Mouse (Mus musculus) hindbrain, embryonic 16.5 days (tissue): ENCODE measurements around the gene Zfp536. TPM values are rescaled to one million over a fixed set of nuclear protein-coding genes. Genes with fewer than 3 reads are reported as not detected.

ENCODE experiments used
- ATAC-seq: fragments of 200-750 bp; cut with Nextera tagmentation; 2 replicates; pipeline ENCODE4 v1.8.0; 2017; ENCODE audit warnings: moderate TSS enrichment, moderate library complexity
- H3K27ac ChIP-seq: fragments of 300-500 bp; sonication (generic); 2 replicates; pipeline ENCODE4 v1.5.1; 2014; ENCODE audit warnings: low read depth, mild to moderate bottlenecking, control low read depth, low read length, moderate library complexity
- H3K27me3 ChIP-seq: fragments of 300-500 bp; sonication (generic); replicated peaks from 2 replicates; pipeline ENCODE4 v1.6.1; 2014; ENCODE audit warnings: low read length; ENCODE audit not compliant: control insufficient read depth, insufficient read depth
- H3K36me3 ChIP-seq: fragments of 300-500 bp; sonication (generic); 2 replicates; pipeline ENCODE4 v1.6.1; 2014; ENCODE audit warnings: mild to moderate bottlenecking, low read length, moderate library complexity, mixed read lengths; ENCODE audit not compliant: control insufficient read depth, insufficient read depth
- H3K4me1 ChIP-seq: fragments of 300-500 bp; sonication (generic); 2 replicates; pipeline ENCODE4 v1.6.1; 2014; ENCODE audit warnings: low read depth, low read length; ENCODE audit not compliant: control insufficient read depth, insufficient read depth
- H3K4me2 ChIP-seq: fragments of 300-500 bp; sonication (generic); 2 replicates; pipeline ENCODE4 v1.6.1; 2014; ENCODE audit warnings: mild to moderate bottlenecking, low read length, control low read depth, moderate library complexity
- H3K4me3 ChIP-seq: fragments of 300-500 bp; sonication (generic); 2 replicates; pipeline ENCODE4 v1.5.1; 2014; ENCODE audit warnings: mild to moderate bottlenecking, low read length, control low read depth, moderate library complexity
- H3K9ac ChIP-seq: fragments of 300-500 bp; sonication (generic); 2 replicates; pipeline ENCODE4 v1.6.1; 2014; ENCODE audit warnings: low read depth, mild to moderate bottlenecking, control low read depth, low read length, moderate library complexity
- H3K9me3 ChIP-seq: fragments of 300-500 bp; sonication (generic); 2 replicates; pipeline ENCODE4 v1.6.1; 2014; ENCODE audit warnings: mild to moderate bottlenecking, low read length, moderate library complexity; ENCODE audit not compliant: control insufficient read depth
- WGBS: fragments of 180-500 bp; shearing (Covaris S2); extraction: QIAGEN DNeasy Blood & Tissue Kit; methylation state at CpG from one replicate; pipeline ENCODE4 v1.1.7; 2014; 5-methylcytosine and 5-hydroxymethylcytosine counted together
- polyA plus RNA-seq: library from polyadenylated mRNA; unstranded; fragments of >200 nt; fragmentation: Nextera tagmentation; extraction: Ambion mirVana; gene quantifications from 2 replicates; pipeline ENCODE4 v1.2.1, GENCODE M21; 2015

Zfp536 gene
- polyA plus RNA-seq, 1 experiment from 2014 or later, result 28.5 TPM

DNA sequence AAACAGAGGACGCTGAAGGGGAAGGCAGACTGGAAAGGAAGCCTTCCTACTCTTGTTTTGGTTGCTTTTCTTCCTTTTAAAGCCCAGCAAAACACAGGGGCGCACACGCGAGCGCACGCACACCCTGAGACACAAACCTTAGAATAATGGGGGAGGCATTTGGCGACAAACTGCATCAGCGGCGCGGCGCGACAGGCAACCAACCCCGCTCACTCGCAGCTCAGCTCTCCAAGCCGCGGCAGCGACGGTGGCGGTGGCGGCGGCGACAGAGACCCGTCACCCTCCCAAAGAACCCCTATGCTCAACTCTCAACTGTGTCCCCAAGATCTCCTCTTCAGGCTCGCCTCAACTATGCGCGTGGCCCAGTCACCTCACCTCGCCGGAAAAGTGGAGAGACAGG lies 4.4 kb downstream of the Zfp536 start:
- no peaks in the 10 kb centered on the region for H3K27me3 ChIP-seq
- peak overlapping the region; percentile 64 for H3K4me3 ChIP-seq
- peaks cover 14% of the 10 kb centered on the region for H3K4me1 ChIP-seq
- 0% methylated on average over 28 of the region's 28 CpGs for WGBS
- no peaks in the 10 kb centered on the region for H3K9me3 ChIP-seq
- peak overlapping the region; percentile 94 for H3K4me2 ChIP-seq
- H3K27ac ChIP-seq, result peak overlapping the region; percentile 66
- no peak for ATAC-seq
- H3K36me3 ChIP-seq, result no peaks in the 10 kb centered on the region
- H3K9ac ChIP-seq, result peak overlapping the region; percentile 83

DNA sequence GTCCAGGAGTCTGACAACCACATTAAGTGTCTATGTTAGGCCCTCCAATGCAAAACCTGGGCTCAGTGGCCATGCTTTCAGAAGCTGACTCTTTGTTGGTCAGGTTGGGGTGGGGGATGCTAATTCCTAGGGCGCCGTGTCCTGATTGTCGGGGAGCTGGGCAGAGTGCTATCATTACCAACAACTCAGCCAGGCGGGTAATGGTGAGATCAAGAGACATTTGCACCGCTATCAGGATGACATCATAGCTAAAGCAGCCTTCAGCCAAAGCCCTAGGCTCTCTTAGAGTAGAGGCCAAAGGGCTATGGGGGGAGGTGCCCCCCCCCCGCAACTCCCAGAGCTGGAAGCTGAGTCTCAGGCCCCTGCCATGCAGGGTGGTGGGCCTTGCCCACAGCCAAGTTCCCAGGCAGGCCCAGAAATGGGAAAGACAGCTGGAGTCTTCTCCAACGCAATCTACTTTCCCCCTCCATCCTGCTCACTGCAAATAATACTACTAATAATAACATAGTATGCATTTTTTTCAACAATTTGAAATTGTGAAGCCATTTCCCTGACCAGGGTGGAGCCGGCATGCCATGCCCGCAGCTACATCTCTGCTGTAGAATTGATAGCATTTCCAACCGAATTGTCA lies 5.0 kb downstream of the Zfp536 start:
- Histone ChIP-seq H3K9me3 (no peaks in the 10 kb centered on the region), H3K27me3 (no peaks in the 10 kb centered on the region), H3K9ac (peak overlapping the region; percentile 83; the same call in 1 of the 2 replicates), H3K36me3 (no peaks in the 10 kb centered on the region), H3K4me3 (peak overlapping the region; percentile 64), H3K4me1 (peaks cover 12% of the 10 kb centered on the region), H3K27ac (peak overlapping the region; percentile 66), H3K4me2 (peak overlapping the region; percentile 94)
- no peak for ATAC-seq
- WGBS, result 7% methylated on average over 10 of the region's 10 CpGs

DNA sequence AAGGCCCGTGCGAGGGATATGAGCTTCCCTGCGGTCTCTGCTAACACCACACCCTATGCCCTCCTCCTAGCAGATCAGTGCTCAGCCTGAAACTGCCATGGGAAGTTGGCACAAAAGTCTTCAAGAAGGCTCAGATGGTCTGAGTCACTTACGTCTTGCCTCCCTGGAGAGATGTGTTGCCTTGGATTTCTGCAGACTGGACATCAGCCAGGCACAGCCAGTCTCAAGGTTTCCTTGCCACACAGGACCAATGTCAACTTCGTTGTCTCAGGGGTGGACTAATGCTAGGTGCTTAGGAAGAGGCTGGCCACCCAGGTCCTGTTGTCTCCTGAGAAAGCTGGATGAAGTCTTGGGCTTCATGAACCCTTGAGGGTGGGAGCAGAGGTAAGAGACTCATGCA lies 14.6 kb downstream of the Zfp536 start:
- Histone ChIP-seq H3K4me3 (no peak overlapping the region), H3K27me3 (no peaks in the 10 kb centered on the region), H3K9me3 (no peaks in the 10 kb centered on the region), H3K9ac (no peak overlapping the region), H3K27ac (no peak overlapping the region), H3K4me2 (no peak overlapping the region), H3K36me3 (no peaks in the 10 kb centered on the region), H3K4me1 (no peaks in the 10 kb centered on the region)
- 84% methylated on average over 5 of the region's 5 CpGs for WGBS
- ATAC-seq, result no peak

DNA sequence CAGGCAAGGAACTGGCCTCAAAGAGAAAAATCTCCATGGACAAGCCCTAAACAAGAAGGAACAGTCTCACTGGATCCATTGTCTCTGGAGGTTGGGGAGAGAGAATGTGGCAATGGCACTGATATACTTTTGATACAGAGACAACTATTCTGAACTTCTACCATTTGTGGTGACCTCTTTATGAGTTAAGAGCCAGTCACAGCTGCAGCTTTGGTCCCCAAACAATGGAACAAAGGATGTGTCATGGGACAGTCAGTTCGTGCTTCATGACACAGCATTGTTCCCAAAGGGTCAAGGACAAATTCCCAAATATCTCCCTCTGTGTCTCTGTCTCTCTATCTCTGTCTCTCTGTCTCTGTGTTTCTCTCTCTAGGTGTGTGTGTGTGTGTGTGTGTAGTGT lies 20.4 kb downstream of the Zfp536 start:
- Histone ChIP-seq H3K9ac (no peak overlapping the region), H3K27me3 (no peaks in the 10 kb centered on the region), H3K4me3 (no peak overlapping the region), H3K9me3 (no peaks in the 10 kb centered on the region), H3K4me2 (no peak overlapping the region), H3K36me3 (no peaks in the 10 kb centered on the region), H3K4me1 (no peaks in the 10 kb centered on the region), H3K27ac (no peak overlapping the region)
- ATAC-seq, result no peak
- WGBS, result 39% methylated on average over 1 of the region's 1 CpGs

DNA sequence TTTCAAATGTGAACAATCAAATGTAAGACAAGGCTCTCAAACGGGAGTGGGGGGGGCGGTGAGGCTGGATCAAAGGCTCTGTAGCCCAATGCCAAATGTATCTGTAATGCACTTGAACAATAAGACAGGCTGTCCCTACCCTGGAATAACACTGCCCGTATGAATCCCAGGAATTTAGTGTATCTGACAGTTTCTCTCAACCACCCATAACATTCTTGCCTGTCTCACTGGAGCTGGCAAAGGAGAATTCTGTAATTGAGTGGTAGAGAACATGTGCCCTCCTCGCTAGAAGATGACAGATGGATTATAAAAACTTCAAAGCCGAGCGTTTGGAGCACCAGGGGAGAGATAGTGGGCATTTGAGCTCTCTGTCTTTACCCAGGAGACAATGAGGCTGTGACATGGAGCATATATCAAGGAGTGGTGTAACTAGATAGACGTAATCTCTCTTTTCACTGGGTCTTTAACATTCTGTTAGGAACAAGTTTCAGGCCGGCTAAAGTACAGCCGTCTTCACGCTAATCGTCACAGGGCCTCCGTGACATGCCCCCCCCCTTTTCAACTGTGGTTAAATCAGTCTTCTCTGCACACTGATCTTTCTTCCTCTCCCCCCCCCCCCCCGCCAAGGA lies 27.2 kb downstream of the Zfp536 start:
- Histone ChIP-seq H3K9ac (no peak overlapping the region; the same call in 1 of the 2 replicates), H3K4me2 (no peak overlapping the region)
- no peak for ATAC-seq

DNA sequence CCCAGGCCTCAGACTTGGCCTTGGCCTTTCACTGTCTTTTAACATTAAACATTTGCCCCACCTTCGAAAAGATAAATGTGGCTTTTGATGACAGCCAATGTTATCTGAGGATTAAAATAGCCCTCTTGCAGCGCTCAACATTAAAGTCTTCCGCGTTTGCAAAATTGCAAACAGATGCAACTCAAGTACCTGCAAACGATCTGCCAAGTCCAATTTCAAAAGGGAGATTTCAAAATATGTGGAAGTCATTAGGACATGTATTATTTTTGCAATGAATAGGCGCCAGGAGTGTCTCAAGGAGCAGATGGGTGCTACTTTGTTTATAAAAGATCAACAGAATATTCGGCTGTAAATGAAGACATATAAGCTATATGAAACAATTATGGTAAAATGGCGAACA lies 30.1 kb downstream of the Zfp536 start:
- no peak for ATAC-seq

More for the DNA sequence above, 27.2 kb downstream of the Zfp536 start:
- Histone ChIP-seq H3K4me3 (no peak overlapping the region), H3K27me3 (no peaks in the 10 kb centered on the region), H3K27ac (no peak overlapping the region), H3K9me3 (no peaks in the 10 kb centered on the region), H3K4me1 (peaks cover 7% of the 10 kb centered on the region), H3K36me3 (no peaks in the 10 kb centered on the region)
- WGBS, result 19% methylated on average over 12 of the region's 13 CpGs

DNA sequence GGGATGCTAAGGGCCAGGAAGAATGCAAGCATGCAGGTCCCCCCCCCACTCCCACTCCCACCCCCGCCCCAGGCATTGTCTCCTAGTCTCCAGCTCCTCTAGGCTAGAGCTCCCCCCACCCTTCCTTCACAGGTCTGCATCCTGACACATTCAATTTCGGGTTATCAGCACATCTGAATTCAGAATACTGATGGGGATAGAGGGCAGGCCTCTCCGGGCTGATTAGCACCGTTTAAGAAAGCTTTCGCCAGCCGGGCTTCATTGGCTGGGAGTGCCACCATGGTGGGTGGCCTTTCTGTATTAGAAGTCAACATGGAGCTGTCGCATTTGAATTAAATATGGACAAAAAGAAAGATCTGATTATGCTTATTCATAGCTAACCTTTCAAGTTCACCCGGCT lies 36.2 kb downstream of the Zfp536 start:
- H3K4me1 ChIP-seq, result peaks cover 13% of the 10 kb centered on the region
- ATAC-seq, result no peak
- no peaks in the 10 kb centered on the region for H3K36me3 ChIP-seq
- H3K4me2 ChIP-seq, result no peak overlapping the region
- H3K27me3 ChIP-seq, result no peaks in the 10 kb centered on the region
- WGBS, result 17% methylated on average over 8 of the region's 8 CpGs
- no peaks in the 10 kb centered on the region for H3K9me3 ChIP-seq
- no peak overlapping the region for H3K27ac ChIP-seq
- no peak overlapping the region for H3K4me3 ChIP-seq
- no peak overlapping the region for H3K9ac ChIP-seq

More for the DNA sequence above, 30.1 kb downstream of the Zfp536 start:
- no peaks in the 10 kb centered on the region for H3K9me3 ChIP-seq
- H3K4me2 ChIP-seq, result no peak overlapping the region
- H3K27ac ChIP-seq, result no peak overlapping the region
- WGBS, result 75% methylated on average over 8 of the region's 8 CpGs
- H3K36me3 ChIP-seq, result no peaks in the 10 kb centered on the region
- no peak overlapping the region for H3K9ac ChIP-seq
- H3K27me3 ChIP-seq, result no peaks in the 10 kb centered on the region
- H3K4me3 ChIP-seq, result no peak overlapping the region
- peaks cover 7% of the 10 kb centered on the region for H3K4me1 ChIP-seq

DNA sequence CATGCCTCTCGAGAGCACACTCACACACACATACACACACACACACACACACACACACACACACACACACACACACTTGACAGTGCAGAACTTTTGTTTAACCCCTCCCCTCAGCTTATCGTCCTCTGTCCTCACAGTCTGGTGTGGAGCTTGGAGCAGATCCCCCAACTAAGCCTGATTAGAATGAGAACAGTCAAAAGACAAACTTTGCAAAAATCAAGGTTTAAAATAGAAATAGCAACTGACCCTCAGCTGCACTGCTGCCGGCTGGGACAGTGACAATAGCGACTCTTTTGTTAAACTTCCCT lies 37.1 kb downstream of the Zfp536 start:
- no peak for ATAC-seq
- Histone ChIP-seq H3K27ac (no peak overlapping the region), H3K4me3 (no peak overlapping the region), H3K9me3 (no peaks in the 10 kb centered on the region), H3K4me1 (peaks cover 13% of the 10 kb centered on the region), H3K36me3 (no peaks in the 10 kb centered on the region), H3K27me3 (no peaks in the 10 kb centered on the region), H3K9ac (no peak overlapping the region), H3K4me2 (no peak overlapping the region)
- WGBS, result 18% methylated on average over 4 of the region's 4 CpGs

DNA sequence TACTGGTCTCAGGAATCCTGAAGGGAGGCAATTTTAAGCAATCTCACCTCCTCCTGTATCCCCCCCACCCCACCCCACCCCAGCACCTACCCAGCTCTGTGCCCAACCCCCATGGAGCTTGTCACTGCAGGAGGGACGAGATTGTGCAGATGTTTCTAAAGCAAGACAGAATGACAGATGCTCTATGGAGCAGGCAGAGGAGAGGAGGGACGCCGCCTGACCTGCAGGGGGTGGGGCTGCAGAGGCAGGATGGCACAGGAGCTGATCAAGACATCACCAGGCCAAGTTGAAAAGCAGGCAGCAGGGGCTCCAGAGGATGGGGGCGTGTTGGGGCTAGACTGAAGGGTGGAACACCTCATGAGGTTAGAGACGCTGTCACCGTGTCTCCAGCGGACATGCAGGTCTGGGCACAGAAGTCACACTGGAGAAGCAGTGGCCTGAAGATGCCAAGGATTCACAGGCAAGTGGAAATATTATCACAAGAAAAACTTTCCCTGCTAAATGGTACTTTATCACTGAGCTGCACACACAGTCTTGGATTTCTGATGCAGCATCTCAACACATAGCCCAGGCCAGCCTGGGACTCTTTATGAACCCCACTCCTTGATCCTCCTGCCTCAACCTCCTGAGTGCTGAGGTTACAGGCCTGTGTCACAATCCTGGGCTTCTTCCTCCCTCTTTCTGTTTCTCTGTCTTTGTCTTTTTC lies 37.6 kb downstream of the Zfp536 start:
- 0 out of 2 replicates have a peak, but pooled peaks have one; percentile 26 for ATAC-seq
- Histone ChIP-seq H3K27ac (no peak overlapping the region), H3K27me3 (no peaks in the 10 kb centered on the region), H3K4me2 (no peak overlapping the region), H3K9ac (no peak overlapping the region), H3K4me3 (no peak overlapping the region), H3K9me3 (no peaks in the 10 kb centered on the region), H3K4me1 (peaks cover 13% of the 10 kb centered on the region), H3K36me3 (no peaks in the 10 kb centered on the region)
- 22% methylated on average over 7 of the region's 7 CpGs for WGBS
